Mouse (Mus musculus) neural tube, embryonic 15.5 days (tissue): Measurements from ENCODE around the gene Slc1a7. TPM values are rescaled to one million over a fixed set of nuclear protein-coding genes. Genes with fewer than 3 reads are reported as not detected.

ENCODE experiments used
- ATAC-seq: fragments of 200-750 bp; cut with Nextera tagmentation; 2 replicates; pipeline ENCODE4 v1.8.0; 2017; ENCODE audit warnings: mild to moderate bottlenecking, moderate TSS enrichment, moderate library complexity; ENCODE audit not compliant: low FRiP score
- H3K27ac ChIP-seq: fragments of 300-500 bp; sonication (generic); replicated peaks from 2 replicates; pipeline ENCODE4 v1.5.1; 2015; ENCODE audit warnings: mild to moderate bottlenecking, inconsistent platforms
- H3K27me3 ChIP-seq: fragments of 300-500 bp; sonication (generic); replicated peaks from 2 replicates; pipeline ENCODE4 v1.6.1; 2015; ENCODE audit warnings: inconsistent platforms
- H3K36me3 ChIP-seq: fragments of 300-500 bp; sonication (generic); 2 replicates; pipeline ENCODE4 v1.6.1; 2015; ENCODE audit warnings: inconsistent platforms
- H3K4me1 ChIP-seq: fragments of 300-500 bp; sonication (generic); 2 replicates; pipeline ENCODE4 v1.6.1; 2015; ENCODE audit warnings: inconsistent platforms
- H3K4me2 ChIP-seq: fragments of 300-500 bp; sonication (generic); 2 replicates; pipeline ENCODE4 v1.6.1; 2015; ENCODE audit warnings: inconsistent platforms, mild to moderate bottlenecking, moderate library complexity
- H3K4me3 ChIP-seq: fragments of 300-500 bp; sonication (generic); replicated peaks from 2 replicates; pipeline ENCODE4 v1.5.1; 2015; ENCODE audit warnings: mild to moderate bottlenecking, inconsistent platforms
- H3K9ac ChIP-seq: fragments of 300-500 bp; sonication (generic); replicated peaks from 2 replicates; pipeline ENCODE4 v1.6.1; 2015; ENCODE audit warnings: mild to moderate bottlenecking, inconsistent platforms
- H3K9me3 ChIP-seq: fragments of 300-500 bp; sonication (generic); replicated peaks from 2 replicates; pipeline ENCODE4 v1.6.1; 2016; ENCODE audit warnings: inconsistent platforms
- WGBS: fragments of 180-500 bp; shearing (Covaris S2); methylation state at CpG from one replicate; pipeline ENCODE4 v1.1.7; 2015; ENCODE audit warnings: mixed read lengths; 5-methylcytosine and 5-hydroxymethylcytosine counted together
- polyA plus RNA-seq: library from polyadenylated mRNA; unstranded; fragments of >200 nt; fragmentation: Nextera tagmentation; extraction: Ambion mirVana; gene quantifications from 2 replicates; pipeline ENCODE4 v1.2.1, GENCODE M21; 2015

Slc1a7 gene
- polyA plus RNA-seq, 1 experiment from 2014 or later, result not detected

DNA sequence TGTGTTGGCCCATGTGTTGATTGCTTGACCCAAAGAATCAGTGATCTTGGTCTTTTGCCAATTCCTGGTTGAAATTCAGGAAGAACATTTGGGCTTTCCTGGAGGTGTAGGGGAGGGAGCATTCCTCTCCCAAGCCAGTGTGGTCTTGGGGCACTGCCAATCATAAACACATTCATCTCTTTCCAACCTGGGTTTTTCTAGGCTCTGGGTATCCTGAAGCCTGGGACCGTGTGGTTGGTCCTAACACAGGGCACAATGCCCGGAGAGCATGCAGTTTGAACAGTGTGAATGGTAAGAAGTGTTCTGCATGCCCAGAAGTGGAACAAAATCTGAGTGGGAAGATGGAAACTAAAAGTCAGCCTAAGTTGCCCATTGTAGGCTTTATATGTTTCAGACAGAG is 30.0 kb upstream of the Slc1a7 start:
- Histone ChIP-seq H3K9ac (no peak overlapping the region), H3K27me3 (no peaks in the 10 kb centered on the region), H3K4me2 (no peak overlapping the region), H3K36me3 (no peaks in the 10 kb centered on the region), H3K4me3 (no peak overlapping the region), H3K9me3 (no peaks in the 10 kb centered on the region), H3K4me1 (no peaks in the 10 kb centered on the region), H3K27ac (no peak overlapping the region)
- 83% methylated on average over 2 of the region's 2 CpGs for WGBS
- ATAC-seq, result no peak

GRCm38 (mm10) chr4:107942741-107943140 is 25.4 kb upstream of the Slc1a7 start:
- no peak overlapping the region for H3K4me2 ChIP-seq
- WGBS, result 86% methylated on average over 7 of the region's 7 CpGs
- no peaks in the 10 kb centered on the region for H3K9me3 ChIP-seq
- no peaks in the 10 kb centered on the region for H3K27me3 ChIP-seq
- H3K36me3 ChIP-seq, result no peaks in the 10 kb centered on the region
- no peak for ATAC-seq
- no peak overlapping the region for H3K9ac ChIP-seq
- no peaks in the 10 kb centered on the region for H3K4me1 ChIP-seq
- no peak overlapping the region for H3K4me3 ChIP-seq
- H3K27ac ChIP-seq, result no peak overlapping the region

DNA sequence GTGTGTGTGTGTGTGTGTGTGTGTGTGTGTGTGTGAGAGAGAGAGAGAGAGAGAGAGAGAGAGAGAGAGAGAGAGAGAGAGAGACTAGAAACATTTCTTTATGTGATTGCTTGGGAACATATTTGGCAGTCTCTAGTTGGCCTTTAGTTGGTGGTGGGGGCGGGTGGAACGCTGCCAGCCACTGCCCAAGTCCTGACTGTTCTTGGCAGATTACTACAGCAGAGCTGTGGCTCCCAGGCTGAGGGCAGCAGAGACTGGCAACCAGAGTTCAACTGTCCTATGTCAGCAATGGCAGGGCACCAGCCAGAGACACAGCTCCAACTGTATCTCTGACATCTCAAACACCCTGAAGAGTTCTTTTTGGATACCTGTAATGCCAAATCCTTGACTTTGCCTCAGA is 24.0 kb upstream of the Slc1a7 start:
- H3K9ac ChIP-seq, result no peak overlapping the region
- no peak overlapping the region for H3K4me2 ChIP-seq
- no peak for ATAC-seq
- no peak overlapping the region for H3K27ac ChIP-seq
- no peaks in the 10 kb centered on the region for H3K4me1 ChIP-seq
- H3K27me3 ChIP-seq, result no peaks in the 10 kb centered on the region
- no peaks in the 10 kb centered on the region for H3K9me3 ChIP-seq
- no peak overlapping the region for H3K4me3 ChIP-seq
- WGBS, result 85% methylated on average over 2 of the region's 2 CpGs
- H3K36me3 ChIP-seq, result no peaks in the 10 kb centered on the region

GRCm38 (mm10) chr4:107949918-107950317 is 18.2 kb upstream of the Slc1a7 start:
- H3K9ac ChIP-seq, result no peak overlapping the region
- no peak overlapping the region for H3K4me3 ChIP-seq
- H3K27me3 ChIP-seq, result no peaks in the 10 kb centered on the region
- H3K4me2 ChIP-seq, result no peak overlapping the region
- no peaks in the 10 kb centered on the region for H3K9me3 ChIP-seq
- WGBS, result 81% methylated on average over 4 of the region's 4 CpGs
- H3K36me3 ChIP-seq, result no peaks in the 10 kb centered on the region
- no peaks in the 10 kb centered on the region for H3K4me1 ChIP-seq
- ATAC-seq, result no peak
- no peak overlapping the region for H3K27ac ChIP-seq

DNA sequence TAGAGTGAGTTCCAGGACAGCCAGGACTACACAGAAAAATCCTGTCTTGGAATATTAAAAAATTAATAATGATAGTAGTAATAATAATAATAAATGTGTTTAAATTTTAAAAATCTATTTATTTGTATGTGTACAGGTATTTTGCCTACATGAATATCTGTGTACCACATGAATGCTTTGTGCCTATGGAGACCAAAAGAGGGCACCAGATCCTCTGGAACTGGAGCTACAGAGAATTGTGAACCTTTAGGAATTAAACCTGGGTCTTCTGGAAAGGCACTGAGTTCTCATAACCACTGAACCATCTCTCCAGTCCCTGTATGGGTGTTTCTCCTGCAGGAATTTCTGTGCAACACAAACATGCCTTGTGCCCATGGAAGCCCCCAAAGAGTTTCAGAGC is 15.3 kb upstream of the Slc1a7 start:
- H3K4me3 ChIP-seq, result no peak overlapping the region

DNA sequence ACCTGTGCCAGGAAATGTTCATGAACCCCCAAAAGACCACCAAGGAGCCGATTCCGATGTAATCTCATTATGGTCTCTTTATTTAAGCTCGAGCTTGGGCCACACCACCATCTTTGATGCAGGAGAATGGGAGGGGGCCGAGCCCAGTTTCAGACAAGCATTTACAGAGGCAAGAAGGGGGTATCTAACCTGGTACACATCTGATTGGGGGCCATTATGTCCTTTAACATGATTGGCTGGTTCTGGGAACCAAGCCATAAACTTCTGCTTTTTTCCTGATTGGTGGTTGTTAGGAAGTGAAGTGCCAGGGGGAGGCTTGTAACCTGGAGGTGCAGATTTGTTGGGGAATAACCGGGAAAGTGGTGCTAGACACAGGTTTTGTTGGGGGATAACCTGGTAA is 12.4 kb upstream of the Slc1a7 start:
- WGBS, result 54% methylated on average over 5 of the region's 5 CpGs
- Histone ChIP-seq H3K36me3 (no peaks in the 10 kb centered on the region), H3K9me3 (no peaks in the 10 kb centered on the region), H3K27me3 (no peaks in the 10 kb centered on the region), H3K4me3 (no peak overlapping the region), H3K27ac (no peak overlapping the region), H3K4me1 (0 out of 2 replicates have a peak, but pooled peaks cover 3% of the 10 kb centered on the region), H3K4me2 (no peak overlapping the region), H3K9ac (no peak overlapping the region)
- no peak for ATAC-seq

More for the DNA sequence above, 15.3 kb upstream of the Slc1a7 start:
- H3K9ac ChIP-seq, result no peak overlapping the region
- no peaks in the 10 kb centered on the region for H3K27me3 ChIP-seq
- H3K36me3 ChIP-seq, result no peaks in the 10 kb centered on the region
- 0 out of 2 replicates have a peak, but pooled peaks cover 3% of the 10 kb centered on the region for H3K4me1 ChIP-seq
- H3K9me3 ChIP-seq, result no peaks in the 10 kb centered on the region
- no peak for ATAC-seq
- no peak overlapping the region for H3K4me2 ChIP-seq
- H3K27ac ChIP-seq, result no peak overlapping the region

GRCm38 (mm10) chr4:107958487-107958886 is 9.6 kb upstream of the Slc1a7 start:
- H3K36me3 ChIP-seq, result no peaks in the 10 kb centered on the region
- WGBS, result 66% methylated on average over 7 of the region's 7 CpGs

DNA sequence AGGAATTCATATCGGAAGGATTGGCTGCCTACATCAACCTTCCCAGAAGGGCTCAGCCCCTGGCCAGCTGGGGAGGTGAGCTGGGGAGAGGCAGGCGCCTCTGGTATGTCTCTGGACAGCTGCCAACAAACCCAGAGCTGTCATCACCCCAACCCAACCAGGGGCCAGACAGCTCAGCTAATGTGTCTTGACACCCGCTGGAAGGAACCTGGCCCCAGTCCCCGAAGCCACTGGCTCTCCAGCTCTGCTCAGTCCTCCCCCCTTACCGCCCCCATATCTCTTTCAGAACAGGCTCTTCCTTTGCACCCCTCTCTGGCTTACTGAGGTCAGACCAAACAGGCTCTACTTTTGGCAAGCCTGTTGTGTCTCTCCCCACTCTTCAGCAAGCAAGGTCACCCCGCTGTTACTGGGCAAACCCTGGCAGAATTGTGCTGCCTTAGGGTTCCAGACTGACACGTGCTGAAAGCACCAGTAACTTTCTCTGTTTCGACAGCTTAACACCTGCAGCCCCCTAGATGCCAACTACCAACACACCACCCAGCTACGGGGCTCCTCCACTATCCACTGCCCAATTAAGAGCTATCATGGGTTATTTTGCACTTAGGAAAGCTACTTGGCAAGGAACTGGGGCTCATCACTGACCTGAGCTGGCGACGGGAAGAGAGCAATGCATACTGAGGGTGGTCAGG is 5.9 kb upstream of the Slc1a7 start:
- WGBS, result 74% methylated on average over 11 of the region's 11 CpGs
- Histone ChIP-seq H3K9ac (no peak overlapping the region), H3K4me1 (no peaks in the 10 kb centered on the region), H3K4me2 (no peak overlapping the region), H3K27me3 (no peaks in the 10 kb centered on the region), H3K4me3 (no peak overlapping the region), H3K9me3 (no peaks in the 10 kb centered on the region), H3K27ac (no peak overlapping the region), H3K36me3 (no peaks in the 10 kb centered on the region)
- ATAC-seq, result no peak

More at GRCm38 (mm10) chr4:107958487-107958886, 9.6 kb upstream of the Slc1a7 start:
- no peak overlapping the region for H3K27ac ChIP-seq
- 0 out of 2 replicates have a peak, but pooled peaks cover 3% of the 10 kb centered on the region for H3K4me1 ChIP-seq
- no peak overlapping the region for H3K4me3 ChIP-seq
- H3K9ac ChIP-seq, result no peak overlapping the region
- H3K27me3 ChIP-seq, result no peaks in the 10 kb centered on the region
- no peak overlapping the region for H3K4me2 ChIP-seq
- ATAC-seq, result no peak
- no peaks in the 10 kb centered on the region for H3K9me3 ChIP-seq

DNA sequence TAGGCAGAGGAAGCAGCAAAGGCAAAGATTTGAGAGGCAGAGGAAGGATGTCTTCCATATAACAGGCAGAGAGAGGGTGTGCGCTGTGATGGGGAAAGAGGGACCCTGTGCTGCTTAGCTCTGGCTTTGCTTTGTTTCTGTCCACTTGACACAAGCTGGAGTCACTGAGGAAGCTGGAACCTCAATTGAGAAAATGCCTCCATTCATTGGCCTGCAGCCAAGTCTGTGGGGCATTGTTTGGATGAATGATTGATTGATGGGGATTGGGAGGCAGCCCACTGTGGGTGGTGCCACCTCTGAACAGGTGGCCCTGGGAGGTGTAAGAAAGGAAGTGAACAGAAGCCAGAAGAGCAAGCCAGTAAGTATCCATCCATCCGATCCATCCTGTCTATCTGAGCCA is 5.3 kb upstream of the Slc1a7 start:
- H3K4me2 ChIP-seq, result no peak overlapping the region
- 87% methylated on average over 2 of the region's 2 CpGs for WGBS
- no peak overlapping the region for H3K9ac ChIP-seq
- H3K27ac ChIP-seq, result no peak overlapping the region
- no peaks in the 10 kb centered on the region for H3K36me3 ChIP-seq
- no peaks in the 10 kb centered on the region for H3K27me3 ChIP-seq
- no peaks in the 10 kb centered on the region for H3K4me1 ChIP-seq
- H3K4me3 ChIP-seq, result no peak overlapping the region
- no peaks in the 10 kb centered on the region for H3K9me3 ChIP-seq
- ATAC-seq, result no peak

GRCm38 (mm10) chr4:107966416-107967109 is 1.6 kb upstream of the Slc1a7 start:
- no peak overlapping the region for H3K4me3 ChIP-seq
- H3K36me3 ChIP-seq, result no peaks in the 10 kb centered on the region
- H3K9me3 ChIP-seq, result no peaks in the 10 kb centered on the region
- no peak overlapping the region for H3K27ac ChIP-seq
- no peaks in the 10 kb centered on the region for H3K4me1 ChIP-seq
- no peak overlapping the region for H3K4me2 ChIP-seq
- H3K27me3 ChIP-seq, result no peaks in the 10 kb centered on the region
- 59% methylated on average over 5 of the region's 5 CpGs for WGBS
- ATAC-seq, result no peak
- no peak overlapping the region for H3K9ac ChIP-seq

- no peaks in the 10 kb centered on the region for H3K4me1 ChIP-seq
Measured at GRCm38 (mm10) chr4:107969781-107970180, 1.6 kb downstream of the Slc1a7 start.

GRCm38 (mm10) chr4:107971162-107971561 is 3.0 kb downstream of the Slc1a7 start:
- Histone ChIP-seq H3K9me3 (no peaks in the 10 kb centered on the region), H3K4me3 (no peak overlapping the region), H3K27ac (no peak overlapping the region), H3K9ac (no peak overlapping the region), H3K4me2 (no peak overlapping the region), H3K27me3 (no peaks in the 10 kb centered on the region), H3K4me1 (no peaks in the 10 kb centered on the region), H3K36me3 (no peaks in the 10 kb centered on the region)
- no peak for ATAC-seq
- 98% methylated on average over 1 of the region's 1 CpGs for WGBS

More at GRCm38 (mm10) chr4:107969781-107970180, 1.6 kb downstream of the Slc1a7 start:
- H3K36me3 ChIP-seq, result no peaks in the 10 kb centered on the region
- no peak overlapping the region for H3K4me3 ChIP-seq
- ATAC-seq, result no peak
- H3K9ac ChIP-seq, result no peak overlapping the region
- no peaks in the 10 kb centered on the region for H3K9me3 ChIP-seq
- no peaks in the 10 kb centered on the region for H3K27me3 ChIP-seq
- no peak overlapping the region for H3K4me2 ChIP-seq
- no peak overlapping the region for H3K27ac ChIP-seq
